Mouse (Mus musculus) small intestine, adult 2 months (tissue): ENCODE measurements around the gene Zfp652.

Experiments
- CTCF ChIP-seq: fragments of 200-500 bp; IDR thresholded peaks from 2 replicates; pipeline ENCODE4 v1.5.1; 2012; ENCODE audit warnings: low read depth, mild to moderate bottlenecking, control low read depth, inconsistent platforms, low read length, moderate library complexity, mixed read lengths; ENCODE audit not compliant: insufficient replicate concordance, insufficient read length; ENCODE audit errors: extremely low read depth
- POLR2A ChIP-seq: fragments of 200-500 bp; IDR thresholded peaks from 2 replicates; pipeline ENCODE4 v1.6.1; 2012; ENCODE audit warnings: low read depth, mild to moderate bottlenecking, control low read depth, inconsistent platforms, low read length, moderate library complexity

- TF ChIP-seq CTCF (no peak), POLR2A (no peak)
Observed at GRCm38 (mm10) chr11:95814857-95815256, 102.4 kb downstream of the Zfp652 start.
